Mouse (Mus musculus) intestine, postnatal 0 days (tissue): Measurements from ENCODE around the gene Zdhhc3. TPM values are rescaled to one million over a fixed set of nuclear protein-coding genes. Genes with fewer than 3 reads are reported as not detected.

Source experiments
- ATAC-seq: fragments of 200-750 bp; cut with Nextera tagmentation; 2 replicates; pipeline ENCODE4 v1.8.0; 2017; ENCODE audit warnings: mild to moderate bottlenecking, moderate TSS enrichment, moderate library complexity
- H3K27ac ChIP-seq: fragments of 300-500 bp; sonication (generic); 2 replicates; pipeline ENCODE4 v1.5.1; 2014; ENCODE audit warnings: mild to moderate bottlenecking, low read depth, low read length, moderate library complexity
- H3K27me3 ChIP-seq: fragments of 300-500 bp; sonication (generic); replicated peaks from 2 replicates; pipeline ENCODE4 v1.6.1; 2014; ENCODE audit warnings: low read length, mixed read lengths; ENCODE audit not compliant: control insufficient read depth, insufficient read depth
- H3K36me3 ChIP-seq: fragments of 300-500 bp; sonication (generic); 2 replicates; pipeline ENCODE4 v1.6.1; 2014; ENCODE audit warnings: mild to moderate bottlenecking, moderate library complexity; ENCODE audit not compliant: control insufficient read depth, insufficient read depth
- H3K4me1 ChIP-seq: fragments of 300-500 bp; sonication (generic); replicated peaks from 2 replicates; pipeline ENCODE4 v1.6.1; 2014; ENCODE audit warnings: antibody characterized with exemption, low read length, mixed read lengths; ENCODE audit not compliant: control insufficient read depth, insufficient read depth
- H3K4me2 ChIP-seq: fragments of 300-500 bp; sonication (generic); replicated peaks from 2 replicates; pipeline ENCODE4 v1.6.1; 2014; ENCODE audit warnings: low read depth, mild to moderate bottlenecking, moderate library complexity
- H3K4me3 ChIP-seq: fragments of 300-500 bp; sonication (generic); 2 replicates; pipeline ENCODE4 v1.5.1; 2014; ENCODE audit warnings: low read depth, low read length
- H3K9ac ChIP-seq: fragments of 300-500 bp; sonication (generic); 2 replicates; pipeline ENCODE4 v1.6.1; 2014; ENCODE audit warnings: mild to moderate bottlenecking, low read depth, low read length
- H3K9me3 ChIP-seq: fragments of 300-500 bp; sonication (generic); 2 replicates; pipeline ENCODE4 v1.6.1; 2016; ENCODE audit warnings: mixed run types; ENCODE audit not compliant: control insufficient read depth
- CTCF ChIP-seq: sonication (generic); IDR thresholded peaks from 2 replicates; pipeline ENCODE4 v1.5.1; 2016; ENCODE audit warnings: low read depth, mild to moderate bottlenecking, control low read depth, antibody characterized with exemption, moderate library complexity
- WGBS: fragments of 180-500 bp; shearing (Covaris S2); extraction: QIAGEN DNeasy Blood & Tissue Kit; methylation state at CpG from one replicate; pipeline ENCODE4 v1.1.7; 2014; 5-methylcytosine and 5-hydroxymethylcytosine counted together
- polyA plus RNA-seq: library from polyadenylated mRNA; unstranded; fragments of >200 nt; fragmentation: Nextera tagmentation; extraction: Ambion mirVana; gene quantifications from 2 replicates; pipeline ENCODE4 v1.2.1, GENCODE M21; 2015

Zdhhc3 gene
- polyA plus RNA-seq, 1 experiment from 2014 or later: 52.1 TPM

GRCm38 (mm10) chr9:123138891-123139474 is 26.0 kb upstream of the Zdhhc3 start:
- Histone ChIP-seq H3K27me3 (no peaks in the 10 kb centered on the region), H3K4me1 (no peaks in the 10 kb centered on the region), H3K4me3 (no peak overlapping the region), H3K27ac (peak overlapping the region; percentile 60), H3K9ac (no peak overlapping the region), H3K9me3 (no peaks in the 10 kb centered on the region), H3K36me3 (peaks cover 43% of the 10 kb centered on the region), H3K4me2 (no peak overlapping the region)
- ATAC-seq: peak; percentile 53; the same call in 1 of the 2 replicates
- 65% methylated on average over 5 of the region's 5 CpGs for WGBS
- no peak for TF ChIP-seq CTCF

GRCm38 (mm10) chr9:123136953-123137682 is 24.1 kb upstream of the Zdhhc3 start:
- Histone ChIP-seq H3K27me3 (no peaks in the 10 kb centered on the region), H3K4me2 (no peak overlapping the region), H3K27ac (no peak overlapping the region), H3K36me3 (peaks cover 61% of the 10 kb centered on the region), H3K9me3 (no peaks in the 10 kb centered on the region), H3K4me3 (no peak overlapping the region), H3K9ac (no peak overlapping the region), H3K4me1 (no peaks in the 10 kb centered on the region)
- ATAC-seq: no peak
- WGBS: 83% methylated on average over 7 of the region's 7 CpGs
- no peak for TF ChIP-seq CTCF

- ATAC-seq: no peak
- WGBS: 90% methylated on average over 3 of the region's 3 CpGs
- no peak overlapping the region for H3K27ac ChIP-seq
- no peak for TF ChIP-seq CTCF
- no peaks in the 10 kb centered on the region for H3K27me3 ChIP-seq
- no peak overlapping the region for H3K4me2 ChIP-seq
- H3K4me1 ChIP-seq: no peaks in the 10 kb centered on the region
- peaks cover 93% of the 10 kb centered on the region for H3K36me3 ChIP-seq
- no peak overlapping the region for H3K9ac ChIP-seq
- no peak overlapping the region for H3K4me3 ChIP-seq
- H3K9me3 ChIP-seq: no peaks in the 10 kb centered on the region
Measured at GRCm38 (mm10) chr9:123132994-123133393, 20.0 kb upstream of the Zdhhc3 start.

GRCm38 (mm10) chr9:123127663-123128062 is 14.7 kb upstream of the Zdhhc3 start:
- Histone ChIP-seq H3K4me3 (no peak overlapping the region), H3K9ac (no peak overlapping the region), H3K36me3 (peaks cover 63% of the 10 kb centered on the region), H3K4me1 (peaks cover 5% of the 10 kb centered on the region; the same call in 1 of the 2 replicates), H3K4me2 (no peak overlapping the region), H3K27ac (no peak overlapping the region), H3K27me3 (no peaks in the 10 kb centered on the region), H3K9me3 (no peaks in the 10 kb centered on the region)
- no peak for TF ChIP-seq CTCF
- no peak for ATAC-seq
- WGBS: 90% methylated on average over 6 of the region's 6 CpGs

GRCm38 (mm10) chr9:123124413-123124981 is 11.5 kb upstream of the Zdhhc3 start:
- Histone ChIP-seq H3K27me3 (no peaks in the 10 kb centered on the region), H3K9me3 (no peaks in the 10 kb centered on the region), H3K4me2 (no peak overlapping the region), H3K36me3 (peaks cover 51% of the 10 kb centered on the region), H3K27ac (peak overlapping the region; percentile 64), H3K4me1 (peaks cover 5% of the 10 kb centered on the region; the same call in 1 of the 2 replicates), H3K4me3 (no peak overlapping the region), H3K9ac (no peak overlapping the region)
- WGBS: 33% methylated on average over 2 of the region's 2 CpGs
- peak; percentile 58; the same call in 1 of the 2 replicates for ATAC-seq
- no peak for TF ChIP-seq CTCF
